Mouse (Mus musculus) neural tube, embryonic 15.5 days (tissue): Measurements from ENCODE around the gene Hand2. TPM values are rescaled to one million over a fixed set of nuclear protein-coding genes. Genes with fewer than 3 reads are reported as not detected.

Source experiments
- ATAC-seq: fragments of 200-750 bp; cut with Nextera tagmentation; 2 replicates; pipeline ENCODE4 v1.8.0; 2017; ENCODE audit warnings: mild to moderate bottlenecking, moderate TSS enrichment, moderate library complexity; ENCODE audit not compliant: low FRiP score
- H3K27ac ChIP-seq: fragments of 300-500 bp; sonication (generic); replicated peaks from 2 replicates; pipeline ENCODE4 v1.5.1; 2015; ENCODE audit warnings: mild to moderate bottlenecking, inconsistent platforms
- H3K27me3 ChIP-seq: fragments of 300-500 bp; sonication (generic); replicated peaks from 2 replicates; pipeline ENCODE4 v1.6.1; 2015; ENCODE audit warnings: inconsistent platforms
- H3K36me3 ChIP-seq: fragments of 300-500 bp; sonication (generic); 2 replicates; pipeline ENCODE4 v1.6.1; 2015; ENCODE audit warnings: inconsistent platforms
- H3K4me1 ChIP-seq: fragments of 300-500 bp; sonication (generic); 2 replicates; pipeline ENCODE4 v1.6.1; 2015; ENCODE audit warnings: inconsistent platforms
- H3K4me2 ChIP-seq: fragments of 300-500 bp; sonication (generic); 2 replicates; pipeline ENCODE4 v1.6.1; 2015; ENCODE audit warnings: inconsistent platforms, mild to moderate bottlenecking, moderate library complexity
- H3K4me3 ChIP-seq: fragments of 300-500 bp; sonication (generic); replicated peaks from 2 replicates; pipeline ENCODE4 v1.5.1; 2015; ENCODE audit warnings: mild to moderate bottlenecking, inconsistent platforms
- H3K9ac ChIP-seq: fragments of 300-500 bp; sonication (generic); replicated peaks from 2 replicates; pipeline ENCODE4 v1.6.1; 2015; ENCODE audit warnings: mild to moderate bottlenecking, inconsistent platforms
- H3K9me3 ChIP-seq: fragments of 300-500 bp; sonication (generic); replicated peaks from 2 replicates; pipeline ENCODE4 v1.6.1; 2016; ENCODE audit warnings: inconsistent platforms
- WGBS: fragments of 180-500 bp; shearing (Covaris S2); methylation state at CpG from one replicate; pipeline ENCODE4 v1.1.7; 2015; ENCODE audit warnings: mixed read lengths; 5-methylcytosine and 5-hydroxymethylcytosine counted together
- polyA plus RNA-seq: library from polyadenylated mRNA; unstranded; fragments of >200 nt; fragmentation: Nextera tagmentation; extraction: Ambion mirVana; gene quantifications from 2 replicates; pipeline ENCODE4 v1.2.1, GENCODE M21; 2015

The Hand2 gene
- polyA plus RNA-seq, 1 experiment from 2014 or later = not detected

DNA sequence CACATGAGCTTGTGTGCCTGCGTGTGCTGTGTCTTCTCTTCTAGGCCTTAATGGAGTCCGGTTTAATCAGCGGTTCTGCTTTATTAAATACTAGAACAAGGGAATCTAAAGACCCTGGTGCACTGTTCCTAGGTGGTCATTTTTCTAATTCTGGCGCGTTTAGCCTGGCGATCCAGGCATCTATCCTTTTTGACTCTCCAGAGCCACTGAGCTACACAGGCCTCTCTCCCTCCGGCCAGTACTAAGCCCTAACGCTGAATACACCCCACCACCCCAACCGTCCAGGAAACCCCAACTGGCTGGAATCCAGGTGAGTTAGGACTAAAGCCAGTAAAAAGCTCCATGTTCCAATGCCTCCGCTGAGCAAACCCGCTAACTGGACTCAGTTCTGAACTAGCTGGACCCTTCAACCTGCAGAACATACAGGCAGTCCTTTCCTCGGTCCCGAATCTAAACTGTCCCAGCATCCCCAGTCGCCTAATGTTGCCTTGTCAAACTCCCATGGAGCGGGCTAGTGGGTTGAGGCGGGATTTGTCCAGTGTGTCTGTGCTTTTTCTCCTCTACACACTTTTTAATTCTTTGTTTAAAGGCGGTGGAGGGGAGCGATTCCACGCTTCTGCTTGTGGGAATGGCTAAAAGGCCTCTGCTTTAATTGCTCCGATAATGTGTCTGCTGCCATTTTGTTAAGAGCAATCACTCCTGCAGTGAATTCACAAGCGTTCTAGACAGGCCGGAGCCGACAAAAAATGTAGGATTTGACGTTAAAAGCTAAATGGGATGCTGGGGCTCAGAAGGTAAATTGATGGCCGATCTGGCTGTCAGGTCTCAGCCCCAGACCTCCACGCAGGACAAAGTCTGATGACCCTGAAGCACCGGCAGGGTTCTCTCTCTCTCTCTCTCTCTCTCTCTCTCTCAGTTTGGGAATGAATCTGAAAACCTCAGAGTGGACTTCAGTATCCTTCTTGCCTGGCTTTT, 5.6 kb downstream of the Hand2 start:
- no peak overlapping the region for H3K4me2 ChIP-seq
- no peaks in the 10 kb centered on the region for H3K9me3 ChIP-seq
- no peak overlapping the region for H3K4me3 ChIP-seq
- H3K4me1 ChIP-seq = peaks cover 13% of the 10 kb centered on the region
- ATAC-seq = no peak
- WGBS = 4% methylated on average over 27 of the region's 27 CpGs
- H3K27ac ChIP-seq = no peak overlapping the region
- no peaks in the 10 kb centered on the region for H3K36me3 ChIP-seq
- H3K9ac ChIP-seq = no peak overlapping the region
- peaks cover 92% of the 10 kb centered on the region for H3K27me3 ChIP-seq

DNA sequence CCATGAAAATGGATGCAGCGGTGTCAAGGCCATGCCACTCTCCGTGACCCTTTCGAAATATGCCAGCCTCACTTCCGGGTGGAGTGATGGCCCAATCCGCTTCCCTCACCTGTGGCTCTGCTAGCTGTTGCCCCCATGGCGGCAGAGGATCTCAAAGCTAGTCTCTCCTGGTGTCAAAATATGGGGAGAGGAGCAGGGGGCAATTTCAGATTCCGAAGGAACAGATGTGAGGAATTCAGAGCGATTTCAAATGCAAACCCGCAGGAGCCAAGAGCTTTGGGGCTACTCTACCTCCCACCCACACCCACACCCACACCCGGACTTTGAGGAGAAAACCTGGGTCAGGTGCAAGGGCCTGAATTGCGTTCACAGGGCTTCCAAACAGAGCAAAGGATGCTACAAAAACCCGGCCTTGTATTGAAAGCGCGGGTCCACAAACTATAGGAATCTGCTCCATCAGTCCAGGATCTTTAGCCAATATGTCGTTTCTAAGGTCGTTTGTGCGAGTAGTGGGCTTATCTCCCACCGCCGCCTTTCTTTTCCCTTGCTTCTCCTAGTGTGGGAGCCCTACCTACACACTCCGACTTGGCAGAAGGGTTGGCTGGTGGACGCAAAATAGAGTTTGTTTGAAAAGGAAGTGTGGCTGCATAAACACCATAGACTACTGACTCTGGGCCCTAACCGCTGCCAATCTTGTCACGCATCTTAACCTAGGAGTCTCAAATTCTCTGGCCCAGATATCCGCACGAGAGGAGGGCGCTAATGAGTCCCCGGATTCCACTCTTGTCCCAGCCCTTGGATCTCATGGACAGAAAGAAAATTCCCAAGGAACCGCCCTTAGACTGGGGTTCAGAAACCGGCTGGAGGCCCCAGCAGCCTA, 6.7 kb downstream of the Hand2 start:
- H3K27ac ChIP-seq = no peak overlapping the region
- no peak overlapping the region for H3K4me3 ChIP-seq
- ATAC-seq = no peak
- no peak overlapping the region for H3K4me2 ChIP-seq
- H3K36me3 ChIP-seq = no peaks in the 10 kb centered on the region
- peaks cover 4% of the 10 kb centered on the region for H3K4me1 ChIP-seq
- no peak overlapping the region for H3K9ac ChIP-seq
- no peaks in the 10 kb centered on the region for H3K9me3 ChIP-seq
- peaks cover 94% of the 10 kb centered on the region for H3K27me3 ChIP-seq
- 3% methylated on average over 29 of the region's 29 CpGs for WGBS

DNA sequence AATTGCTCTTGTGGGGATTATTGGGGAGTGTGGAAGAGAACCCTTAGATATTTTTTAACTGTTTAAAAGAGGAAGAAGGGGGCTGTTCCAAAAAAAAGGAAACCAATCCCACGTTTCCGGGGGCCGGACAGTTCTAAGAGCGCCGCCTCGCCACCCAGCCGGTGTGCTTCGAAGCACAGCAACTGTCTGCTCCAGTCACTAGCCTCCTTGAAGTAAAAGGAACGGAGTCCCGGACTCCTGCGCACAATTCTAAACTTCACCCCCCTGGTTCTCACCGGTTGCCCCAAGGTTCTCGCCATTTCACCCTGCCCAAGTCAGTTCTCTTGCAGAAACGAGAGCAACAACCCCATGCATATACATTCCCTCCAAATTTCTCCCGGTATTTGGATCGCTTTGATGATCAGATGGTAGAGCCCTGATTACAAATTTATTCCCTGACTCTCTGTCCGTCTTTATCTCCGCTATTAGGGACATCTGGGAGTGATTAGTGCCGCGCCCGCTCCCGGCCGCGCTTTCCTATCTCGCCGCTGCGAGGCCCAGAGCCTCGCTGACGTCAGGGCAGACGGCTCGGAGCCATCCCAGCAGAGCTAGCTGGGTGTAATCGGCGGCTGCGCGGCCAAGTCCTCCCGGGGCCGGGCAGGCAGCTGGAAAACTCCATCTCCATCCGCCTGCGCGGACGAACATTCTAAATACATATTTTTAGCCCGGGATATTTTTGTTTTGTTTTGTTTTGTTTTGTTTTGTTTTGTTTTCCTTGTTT, 7.6 kb downstream of the Hand2 start:
- under 1% methylated on average over 42 of the region's 42 CpGs for WGBS
- Histone ChIP-seq H3K27ac (no peak overlapping the region), H3K27me3 (peaks cover 93% of the 10 kb centered on the region), H3K4me3 (peak overlapping the region; percentile 8), H3K36me3 (no peaks in the 10 kb centered on the region), H3K9ac (no peak overlapping the region), H3K4me1 (peaks cover 4% of the 10 kb centered on the region), H3K9me3 (no peaks in the 10 kb centered on the region), H3K4me2 (peak overlapping the region; percentile 30)
- no peak for ATAC-seq

DNA sequence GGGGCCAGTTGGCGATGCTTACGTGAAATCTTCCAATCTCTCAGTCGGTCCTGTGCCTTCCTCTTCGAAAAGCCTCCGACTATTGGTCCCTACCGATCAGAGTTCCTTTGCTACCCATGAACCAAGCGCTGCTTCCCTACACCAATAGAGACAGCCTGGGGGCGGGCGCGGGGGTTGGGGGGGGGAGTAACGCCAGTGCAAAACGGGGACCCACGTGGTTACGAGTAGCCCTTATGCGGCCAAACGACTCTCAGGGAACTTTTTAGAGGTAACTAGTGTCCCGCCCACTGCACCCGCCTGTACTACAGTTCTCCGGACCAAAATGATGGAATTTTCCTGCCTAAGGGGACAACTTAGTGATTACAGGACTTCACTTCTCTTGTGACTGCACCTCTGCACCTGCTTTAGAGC, 8.2 kb downstream of the Hand2 start:
- H3K9me3 ChIP-seq = no peaks in the 10 kb centered on the region
- WGBS = under 1% methylated on average over 19 of the region's 19 CpGs
- H3K4me3 ChIP-seq = peak overlapping the region; percentile 8; the same call in 1 of the 2 replicates
- no peaks in the 10 kb centered on the region for H3K36me3 ChIP-seq
- no peak overlapping the region for H3K9ac ChIP-seq
- no peak for ATAC-seq
- peak overlapping the region; percentile 30 for H3K4me2 ChIP-seq
- peaks cover 93% of the 10 kb centered on the region for H3K27me3 ChIP-seq
- H3K27ac ChIP-seq = no peak overlapping the region
- peaks cover 9% of the 10 kb centered on the region for H3K4me1 ChIP-seq

DNA sequence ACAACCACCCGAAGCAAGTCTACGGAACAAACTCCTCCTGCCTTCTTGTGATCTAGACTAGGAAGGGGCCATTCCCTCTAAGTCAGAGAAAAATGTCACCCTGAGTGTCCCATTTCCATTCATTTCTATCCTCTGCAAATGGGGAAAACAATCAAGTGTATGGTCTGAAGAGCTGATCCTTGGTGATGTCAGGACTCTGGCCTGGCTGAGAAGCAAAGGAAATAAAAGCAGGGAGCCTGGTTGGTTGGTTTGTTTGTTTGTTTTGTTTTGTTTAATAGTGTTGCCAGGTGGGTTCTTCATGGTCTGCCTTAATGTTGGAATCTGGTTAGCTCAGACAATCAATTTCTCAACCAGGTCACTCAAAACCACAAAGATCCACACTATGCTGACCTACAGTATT, 9.3 kb downstream of the Hand2 start:
- Histone ChIP-seq H3K9me3 (no peaks in the 10 kb centered on the region), H3K4me2 (no peak overlapping the region), H3K4me3 (no peak overlapping the region), H3K4me1 (peaks cover 12% of the 10 kb centered on the region), H3K9ac (no peak overlapping the region), H3K36me3 (no peaks in the 10 kb centered on the region), H3K27ac (no peak overlapping the region), H3K27me3 (peaks cover 94% of the 10 kb centered on the region)
- 7% methylated on average over 2 of the region's 2 CpGs for WGBS
- ATAC-seq = no peak

DNA sequence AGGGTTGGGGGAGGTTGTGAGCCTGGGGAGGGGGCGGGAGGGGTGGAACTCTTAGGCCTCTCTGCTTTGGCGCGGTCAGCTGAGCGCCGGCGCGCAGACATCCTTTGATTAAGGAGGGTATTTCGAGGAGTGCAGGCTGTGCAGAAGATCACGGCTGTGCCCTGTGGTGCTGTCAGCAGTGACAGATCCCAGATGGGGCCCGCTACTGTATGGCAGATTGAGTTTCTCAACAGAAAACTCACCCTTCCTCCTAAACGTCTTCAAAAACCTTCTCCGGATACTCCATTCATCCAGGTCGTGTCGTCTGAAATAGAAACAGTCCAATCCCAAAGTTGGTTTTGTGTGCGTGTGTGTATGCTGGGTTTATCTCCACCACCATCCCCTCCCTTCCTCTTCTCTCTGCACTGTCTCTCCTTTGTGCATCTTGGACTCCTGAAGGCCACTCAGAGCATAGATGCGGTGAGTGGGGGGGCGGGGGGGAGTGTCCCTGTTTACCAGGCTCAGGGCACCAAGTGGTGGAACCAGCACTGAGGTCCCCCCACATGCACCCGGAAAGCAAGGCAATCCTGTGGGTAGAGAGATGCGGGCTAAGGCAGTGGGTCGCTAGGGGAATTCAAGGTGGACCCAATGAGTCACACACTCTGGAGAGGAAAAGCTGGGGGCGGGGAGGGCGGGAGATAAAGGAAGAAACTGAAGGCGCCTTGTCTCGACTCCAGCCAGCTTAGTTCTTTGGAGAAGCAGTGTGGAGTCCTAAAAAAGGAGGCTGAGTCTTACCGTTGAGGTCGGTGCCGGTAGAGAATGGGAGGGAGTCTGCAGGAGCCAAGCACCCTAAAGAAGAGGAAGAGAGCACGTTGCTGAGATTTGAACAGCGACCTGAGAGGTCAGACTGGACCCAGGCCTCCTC, 11.2 kb downstream of the Hand2 start:
- under 1% methylated on average over 29 of the region's 29 CpGs for WGBS
- peaks cover 95% of the 10 kb centered on the region for H3K27me3 ChIP-seq

DNA sequence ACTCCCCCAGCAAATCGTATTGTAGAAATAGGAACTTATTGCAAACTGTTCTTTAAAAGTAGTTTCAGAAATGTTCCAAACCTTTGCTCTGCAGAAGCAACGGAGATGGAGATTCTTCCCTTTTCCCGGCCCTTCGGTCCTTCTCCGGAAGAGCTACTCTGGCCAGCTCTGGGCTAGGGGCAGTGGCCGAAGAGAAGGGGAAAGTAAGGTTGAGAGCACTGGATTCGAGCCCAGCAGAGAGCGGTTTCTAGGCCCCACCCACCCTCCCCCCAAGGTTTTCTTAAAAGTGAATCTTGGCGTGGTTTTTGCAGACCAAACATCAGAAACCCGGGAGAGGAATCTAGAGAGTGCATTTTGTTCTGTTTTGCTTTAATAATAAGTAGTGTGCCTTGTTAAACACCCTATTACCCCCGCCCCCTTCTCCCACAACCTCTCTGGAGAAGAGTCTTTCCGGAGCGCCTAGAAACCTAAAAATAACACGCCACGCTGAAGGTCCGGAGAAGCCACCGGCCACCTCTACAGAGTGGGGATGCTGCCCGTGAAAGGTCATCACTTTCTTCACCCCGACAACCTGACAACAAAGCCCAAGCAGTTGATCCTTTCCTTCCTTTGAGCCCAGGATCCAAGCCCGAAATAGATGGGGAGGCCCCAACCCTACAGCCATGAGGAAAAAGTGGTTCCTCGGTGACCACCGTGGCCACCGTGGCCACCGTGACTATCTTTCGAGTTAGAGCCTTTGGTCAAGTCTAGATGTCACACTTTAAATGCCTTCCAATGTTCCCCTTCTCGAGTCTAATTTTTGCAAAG, 12.1 kb downstream of the Hand2 start:
- Histone ChIP-seq H3K9ac (no peak overlapping the region), H3K27ac (no peak overlapping the region), H3K4me3 (no peak overlapping the region), H3K9me3 (no peaks in the 10 kb centered on the region), H3K4me2 (no peak overlapping the region), H3K27me3 (peaks cover 94% of the 10 kb centered on the region), H3K36me3 (no peaks in the 10 kb centered on the region), H3K4me1 (peaks cover 12% of the 10 kb centered on the region)
- peak; percentile 20; the same call in 1 of the 2 replicates for ATAC-seq
- WGBS = 1% methylated on average over 26 of the region's 26 CpGs

More for the DNA sequence above, 11.2 kb downstream of the Hand2 start:
- H3K36me3 ChIP-seq = no peaks in the 10 kb centered on the region
- no peak overlapping the region for H3K4me3 ChIP-seq
- no peak overlapping the region for H3K9ac ChIP-seq
- no peak overlapping the region for H3K27ac ChIP-seq
- no peaks in the 10 kb centered on the region for H3K9me3 ChIP-seq
- H3K4me2 ChIP-seq = no peak overlapping the region
- peaks cover 12% of the 10 kb centered on the region for H3K4me1 ChIP-seq
- ATAC-seq = no peak

DNA sequence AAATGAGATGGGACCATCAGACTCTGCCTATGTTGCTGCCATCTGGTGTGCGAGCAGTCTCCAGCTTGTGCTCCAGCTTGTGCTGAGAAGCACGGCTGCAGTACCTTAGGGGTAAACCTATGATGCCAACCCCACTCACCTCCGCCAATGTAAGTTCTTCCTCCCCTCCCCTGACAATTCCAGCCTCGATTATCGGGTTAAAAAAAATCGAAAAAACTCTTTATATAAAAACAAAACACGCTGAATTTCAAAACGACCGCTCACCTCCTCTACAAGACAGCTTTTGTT, 12.6 kb downstream of the Hand2 start:
- Histone ChIP-seq H3K4me2 (no peak overlapping the region), H3K4me1 (peaks cover 12% of the 10 kb centered on the region), H3K27ac (no peak overlapping the region), H3K4me3 (no peak overlapping the region), H3K9ac (no peak overlapping the region), H3K9me3 (no peaks in the 10 kb centered on the region), H3K36me3 (no peaks in the 10 kb centered on the region), H3K27me3 (peaks cover 96% of the 10 kb centered on the region)
- under 1% methylated on average over 9 of the region's 9 CpGs for WGBS
- ATAC-seq = peak; percentile 65; the same call in 1 of the 2 replicates

DNA sequence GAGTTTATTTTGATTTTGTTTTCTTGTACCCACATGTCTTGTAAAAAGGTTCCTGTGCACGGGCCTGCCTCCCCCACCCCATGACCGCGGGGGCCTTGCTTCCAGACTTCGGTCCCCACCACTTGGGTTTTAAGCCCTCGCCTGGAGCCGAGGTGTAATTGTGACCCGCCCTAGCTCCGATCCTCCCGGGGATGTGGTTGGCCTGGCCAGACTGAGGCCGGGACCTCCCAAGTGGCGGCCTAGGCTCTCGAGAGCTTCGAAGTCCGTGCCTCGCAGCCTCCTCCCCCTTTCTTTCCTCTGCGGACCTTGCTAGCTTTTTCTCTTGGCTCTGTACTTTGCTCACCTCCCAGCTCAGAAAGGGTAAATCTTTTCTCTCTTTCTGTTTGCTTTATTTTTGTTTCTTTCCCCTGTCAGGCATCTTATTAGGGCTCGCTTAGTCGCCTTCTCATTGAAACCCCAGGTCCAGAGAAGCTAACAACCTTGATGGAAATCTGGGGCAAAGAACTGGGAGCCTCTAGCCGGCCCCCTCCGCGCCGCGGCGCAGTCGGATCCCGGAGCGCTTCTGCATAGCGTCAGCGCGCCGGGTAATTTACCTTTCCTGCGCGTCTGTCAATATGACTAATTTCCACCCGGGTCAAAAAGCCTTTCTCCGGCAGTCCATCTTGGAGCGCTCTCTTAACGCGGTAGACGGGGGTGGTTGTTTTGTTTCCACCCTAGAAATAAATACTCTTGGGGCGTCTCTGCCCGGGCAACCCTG, 13.2 kb downstream of the Hand2 start:
- no peak for ATAC-seq
- Histone ChIP-seq H3K36me3 (no peaks in the 10 kb centered on the region), H3K4me3 (no peak overlapping the region), H3K4me2 (no peak overlapping the region), H3K27ac (no peak overlapping the region), H3K4me1 (0 out of 2 replicates have a peak, but pooled peaks cover 8% of the 10 kb centered on the region), H3K9me3 (no peaks in the 10 kb centered on the region), H3K9ac (no peak overlapping the region), H3K27me3 (peaks cover 96% of the 10 kb centered on the region)
- WGBS = under 1% methylated on average over 41 of the region's 41 CpGs
